Mouse (Mus musculus) thymus, adult 2 months (tissue): ENCODE measurements around the gene Mpzl3. TPM values are rescaled to one million over a fixed set of nuclear protein-coding genes. Genes with fewer than 3 reads are reported as not detected.

Experiments
- DNase-seq: peaks from one replicate; pipeline ENCODE4 v3.0.0; 2021
- H3K27ac ChIP-seq: fragments of 200-500 bp; 2 replicates; pipeline ENCODE4 v1.5.1; 2012; ENCODE audit warnings: low read length, control low read depth; ENCODE audit not compliant: control insufficient read depth, insufficient read depth
- H3K27me3 ChIP-seq: fragments of 200-500 bp; 2 replicates; pipeline ENCODE4 v1.6.1; 2012; ENCODE audit warnings: mild to moderate bottlenecking, low read length, moderate library complexity, mixed read lengths; ENCODE audit not compliant: control insufficient read depth, insufficient read depth
- H3K36me3 ChIP-seq: fragments of 200-500 bp; 2 replicates; pipeline ENCODE4 v1.6.1; 2012; ENCODE audit warnings: mild to moderate bottlenecking, low read length, moderate library complexity; ENCODE audit not compliant: control insufficient read depth, insufficient read depth
- H3K4me1 ChIP-seq: fragments of 200-500 bp; replicated peaks from 2 replicates; pipeline ENCODE4 v1.6.1; 2012; ENCODE audit warnings: low read length; ENCODE audit not compliant: control insufficient read depth, insufficient read depth
- H3K4me3 ChIP-seq: fragments of 200-500 bp; 2 replicates; pipeline ENCODE4 v1.5.1; 2012; ENCODE audit warnings: mild to moderate bottlenecking, low read length, control low read depth, moderate library complexity; ENCODE audit not compliant: control insufficient read depth, insufficient read depth
- CTCF ChIP-seq: fragments of 200-500 bp; IDR thresholded peaks from 2 replicates; pipeline ENCODE4 v1.5.1; 2012; ENCODE audit warnings: mild to moderate bottlenecking, control low read depth, low read length, moderate library complexity, borderline replicate concordance; ENCODE audit not compliant: control insufficient read depth, poor library complexity, insufficient read depth; ENCODE audit errors: extremely low read depth
- POLR2A ChIP-seq: fragments of 200-500 bp; IDR thresholded peaks from 2 replicates; pipeline ENCODE4 v1.6.1; 2012; ENCODE audit warnings: mild to moderate bottlenecking, low read length, control low read depth, moderate library complexity; ENCODE audit not compliant: control insufficient read depth, poor library complexity, insufficient read depth; ENCODE audit errors: extremely low read depth
- WGBS: fragments of 180-500 bp; shearing (Covaris S2); methylation state at CpG from one replicate; pipeline ENCODE4 v1.1.7; 2018; 5-methylcytosine and 5-hydroxymethylcytosine counted together
- polyA plus RNA-seq: library from polyadenylated mRNA; depleted of rRNA; stranded (reverse); fragments of >200 nt; gene quantifications from 2 replicates; pipeline ENCODE4 v1.2.3, GENCODE M21; 2012

The Mpzl3 gene
- polyA plus RNA-seq, 1 experiment = 7.3 TPM

DNA sequence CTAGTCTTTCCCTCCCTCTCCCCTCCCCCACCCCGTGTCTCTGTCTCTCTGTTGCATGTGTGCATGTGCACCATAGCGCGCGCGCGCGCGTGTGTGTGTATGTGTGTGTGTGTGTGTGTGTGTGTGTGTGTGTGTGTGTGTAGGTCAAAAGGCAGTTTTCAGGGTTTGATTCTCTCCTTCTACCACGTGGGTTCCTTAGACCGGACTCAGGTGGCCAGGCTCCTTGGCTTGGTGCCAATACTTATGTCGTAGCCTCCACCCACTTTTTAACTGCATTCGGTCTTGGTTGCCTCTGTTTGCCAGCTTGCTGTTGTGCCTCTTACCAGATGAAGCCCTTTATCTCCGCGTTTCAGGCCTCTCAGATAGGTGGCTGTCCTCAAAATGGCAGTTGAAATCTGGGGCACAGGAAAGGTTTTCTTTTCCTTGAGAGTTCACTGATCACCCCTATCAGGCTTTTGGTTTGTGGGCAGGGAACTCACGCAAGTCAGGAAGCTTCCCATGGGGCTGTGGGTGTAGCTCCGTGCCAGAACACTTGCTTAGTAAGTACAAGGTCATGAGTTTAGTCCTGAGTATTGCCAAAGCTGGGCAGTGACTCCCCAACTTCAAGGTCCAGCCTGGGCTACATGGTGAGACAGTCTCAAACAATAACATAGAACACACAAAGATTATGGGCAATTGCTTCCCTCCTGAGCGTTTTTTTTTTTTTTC lies 13.7 kb upstream of the Mpzl3 start:
- Histone ChIP-seq H3K4me3 (peak overlapping the region; percentile 19), H3K36me3 (no peaks in the 10 kb centered on the region), H3K27me3 (peaks cover 4% of the 10 kb centered on the region; the same call in 1 of the 2 replicates), H3K4me1 (peaks cover 33% of the 10 kb centered on the region), H3K27ac (no peak overlapping the region)
- WGBS = 19% methylated on average over 17 of the region's 17 CpGs
- TF ChIP-seq POLR2A (no peak), CTCF (no peak)
- DNase-seq = no peak

DNA sequence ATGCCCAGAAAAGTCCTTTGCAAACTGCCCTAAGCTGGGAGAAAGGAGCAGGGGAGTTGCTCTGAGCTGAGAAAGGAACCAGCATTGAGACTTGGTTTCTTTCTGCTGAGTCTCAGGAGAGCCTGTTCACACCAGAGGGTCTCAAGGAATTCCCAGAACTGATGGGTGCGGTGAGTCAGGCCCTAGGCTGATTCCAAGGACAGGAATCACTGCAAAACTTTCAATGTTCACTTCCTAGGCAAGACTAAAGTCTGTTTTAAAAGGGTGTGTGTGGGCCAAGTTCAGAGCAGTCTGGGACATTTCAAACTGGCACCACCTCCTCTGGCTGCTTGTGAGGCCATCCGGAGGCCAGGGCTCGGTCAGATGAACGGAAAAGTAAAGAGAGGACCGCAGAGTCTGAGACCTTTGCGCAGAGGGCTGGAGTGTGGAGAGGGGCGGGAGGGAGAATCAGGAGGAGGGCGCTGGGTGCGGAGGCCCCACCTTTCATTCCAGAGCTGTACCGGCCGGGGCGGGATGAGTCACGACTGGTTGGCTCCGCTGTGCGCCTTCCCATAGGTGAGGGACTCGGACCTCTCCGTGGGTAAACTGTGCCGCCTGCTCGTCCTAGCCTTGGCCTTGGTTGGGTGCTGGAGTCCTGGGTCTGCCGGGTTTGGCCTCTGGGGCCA lies 12.8 kb upstream of the Mpzl3 start:
- WGBS = 7% methylated on average over 20 of the region's 20 CpGs
- Histone ChIP-seq H3K27ac (no peak overlapping the region), H3K4me3 (peak overlapping the region; percentile 31), H3K36me3 (no peaks in the 10 kb centered on the region), H3K27me3 (peaks cover 4% of the 10 kb centered on the region; the same call in 1 of the 2 replicates), H3K4me1 (peaks cover 33% of the 10 kb centered on the region)
- DNase-seq = no peak
- TF ChIP-seq POLR2A (no peak), CTCF (no peak)

DNA sequence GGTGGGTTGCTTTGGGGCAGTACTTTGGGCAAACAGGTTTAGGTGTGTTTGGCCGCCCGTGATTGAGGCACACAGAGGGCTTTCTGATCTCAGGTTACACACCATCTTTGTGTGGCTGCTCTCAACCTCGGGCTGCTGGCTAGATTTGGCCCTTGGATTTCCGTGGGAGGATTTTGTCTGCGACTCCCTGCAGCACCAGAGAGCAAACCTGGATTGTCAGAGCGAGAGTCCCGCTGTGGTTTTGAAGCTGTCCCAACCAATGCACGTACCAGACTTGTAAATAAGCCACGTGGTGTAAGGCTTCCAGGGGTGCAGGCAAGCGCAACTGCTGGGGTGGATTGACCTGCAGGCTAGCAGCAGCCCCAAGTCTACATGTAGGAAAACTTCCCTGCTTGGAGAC lies 12.0 kb upstream of the Mpzl3 start:
- no peak for TF ChIP-seq CTCF
- no peak for TF ChIP-seq POLR2A
- 6% methylated on average over 10 of the region's 10 CpGs for WGBS
- peaks cover 4% of the 10 kb centered on the region; the same call in 1 of the 2 replicates for H3K27me3 ChIP-seq
- no peak overlapping the region for H3K27ac ChIP-seq
- H3K36me3 ChIP-seq = no peaks in the 10 kb centered on the region
- peaks cover 33% of the 10 kb centered on the region for H3K4me1 ChIP-seq
- peak overlapping the region; percentile 31 for H3K4me3 ChIP-seq
- DNase-seq = no peak

DNA sequence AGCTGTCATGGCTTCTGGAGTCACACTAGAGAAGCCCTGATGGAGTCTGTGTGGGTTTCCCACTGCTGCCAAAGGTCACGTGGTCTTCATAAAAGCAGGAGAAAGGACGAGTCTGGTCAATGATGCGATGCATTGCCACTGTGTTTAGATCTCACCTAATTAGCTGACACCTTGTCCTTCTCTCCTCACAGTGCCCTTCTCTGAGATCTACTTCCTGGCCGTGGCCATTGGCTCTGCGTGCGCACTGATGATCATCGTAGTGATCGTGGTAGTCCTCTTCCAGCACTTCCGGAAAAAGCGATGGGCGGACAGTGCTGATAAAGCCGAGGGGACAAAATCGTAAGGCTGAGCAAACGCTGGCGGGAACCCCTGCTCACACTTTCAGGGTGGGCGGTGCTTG lies 8.0 kb upstream of the Mpzl3 start:
- Histone ChIP-seq H3K4me3 (no peak overlapping the region), H3K27me3 (peaks cover 4% of the 10 kb centered on the region; the same call in 1 of the 2 replicates), H3K4me1 (peaks cover 16% of the 10 kb centered on the region), H3K27ac (no peak overlapping the region), H3K36me3 (no peaks in the 10 kb centered on the region)
- TF ChIP-seq POLR2A (no peak), CTCF (no peak)
- DNase-seq = no peak
- WGBS = 96% methylated on average over 16 of the region's 16 CpGs

DNA sequence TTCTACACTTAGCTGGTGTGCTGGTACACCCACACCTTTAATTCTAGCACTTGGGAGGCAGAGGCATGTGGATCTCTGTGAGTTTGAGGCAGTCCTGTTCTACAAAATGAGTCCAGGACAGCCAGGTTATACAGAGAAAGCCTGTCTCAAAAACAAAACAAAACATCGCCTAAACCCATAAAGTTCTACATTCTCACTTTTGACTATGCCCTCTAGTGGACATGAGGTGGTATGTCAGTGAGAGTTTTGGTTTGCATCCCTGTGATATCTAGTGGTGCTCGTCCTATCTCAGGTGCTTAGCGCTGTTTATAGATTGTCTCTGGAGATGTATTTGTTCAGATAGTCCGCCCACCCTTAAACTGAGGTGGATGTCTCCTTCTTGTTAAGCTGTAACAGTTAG lies 6.5 kb upstream of the Mpzl3 start:
- DNase-seq = peak; percentile 53
- no peaks in the 10 kb centered on the region for H3K36me3 ChIP-seq
- H3K4me3 ChIP-seq = no peak overlapping the region
- peaks cover 4% of the 10 kb centered on the region; the same call in 1 of the 2 replicates for H3K4me1 ChIP-seq
- H3K27ac ChIP-seq = no peak overlapping the region
- TF ChIP-seq POLR2A = no peak
- TF ChIP-seq CTCF = no peak
- H3K27me3 ChIP-seq = no peaks in the 10 kb centered on the region
- 22% methylated on average over 4 of the region's 4 CpGs for WGBS

DNA sequence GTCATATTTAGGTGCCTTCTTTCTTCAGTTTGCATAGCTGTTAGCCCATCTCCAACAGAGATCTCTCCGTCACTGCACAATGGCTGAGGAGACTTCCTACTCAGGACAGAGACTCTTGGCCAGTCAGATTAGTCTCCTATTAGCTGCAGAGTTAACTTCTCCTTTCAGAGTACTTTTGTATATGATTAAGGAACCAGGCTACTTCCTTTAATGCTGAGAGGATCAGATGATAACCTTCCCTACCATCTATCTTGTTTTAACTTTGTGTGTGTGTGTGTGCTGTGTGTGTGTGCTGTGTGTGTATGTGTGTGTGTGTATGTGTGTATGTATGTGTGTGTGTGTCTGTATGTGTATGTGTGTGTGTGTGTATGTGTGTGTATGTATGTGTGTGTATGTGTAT lies 5.3 kb upstream of the Mpzl3 start:
- H3K4me3 ChIP-seq = no peak overlapping the region
- H3K36me3 ChIP-seq = no peaks in the 10 kb centered on the region
- H3K4me1 ChIP-seq = no peaks in the 10 kb centered on the region
- TF ChIP-seq CTCF (no peak), POLR2A (no peak)
- WGBS = 82% methylated on average over 1 of the region's 1 CpGs
- no peaks in the 10 kb centered on the region for H3K27me3 ChIP-seq
- H3K27ac ChIP-seq = no peak overlapping the region
- DNase-seq = no peak
